Mouse (Mus musculus) yolk sac, embryonic 10.5 days (tissue): ENCODE results near the gene Cfap61.

Source experiments
- DNase-seq: peaks from one replicate; pipeline ENCODE4 v3.0.0-alpha.2; 2017; ENCODE audit warnings: low spot score

Gene Cfap61

DNA sequence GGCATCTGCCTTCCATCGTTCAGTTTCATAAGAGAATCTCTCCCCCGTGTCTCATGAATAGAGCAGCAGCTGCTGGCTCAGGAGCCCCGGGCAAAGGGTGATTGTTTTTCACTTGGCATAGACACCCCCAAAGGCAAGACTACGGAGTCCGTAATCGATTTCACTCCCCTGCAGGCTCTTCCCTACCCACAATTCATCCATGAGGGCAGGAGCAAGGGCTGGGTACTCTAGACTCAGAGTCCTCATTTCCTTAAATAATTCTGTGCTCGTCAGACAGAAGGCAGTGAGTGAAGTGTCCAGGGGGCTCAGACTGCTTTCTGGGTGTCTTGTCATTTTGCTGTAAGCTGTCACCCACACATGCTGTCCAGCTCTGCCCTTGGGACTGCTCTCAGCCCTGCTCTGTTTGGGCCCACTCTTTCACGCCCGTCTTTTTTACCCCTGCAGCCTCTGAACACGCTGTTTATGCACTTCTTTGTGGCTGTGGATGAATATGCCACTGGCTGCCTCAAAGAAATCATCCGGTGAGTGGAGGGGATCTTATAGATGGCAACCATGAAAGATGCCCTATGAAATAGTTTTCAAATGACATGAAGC lies 15.0 kb downstream of the Cfap61 start:
- no peak for DNase-seq

DNA sequence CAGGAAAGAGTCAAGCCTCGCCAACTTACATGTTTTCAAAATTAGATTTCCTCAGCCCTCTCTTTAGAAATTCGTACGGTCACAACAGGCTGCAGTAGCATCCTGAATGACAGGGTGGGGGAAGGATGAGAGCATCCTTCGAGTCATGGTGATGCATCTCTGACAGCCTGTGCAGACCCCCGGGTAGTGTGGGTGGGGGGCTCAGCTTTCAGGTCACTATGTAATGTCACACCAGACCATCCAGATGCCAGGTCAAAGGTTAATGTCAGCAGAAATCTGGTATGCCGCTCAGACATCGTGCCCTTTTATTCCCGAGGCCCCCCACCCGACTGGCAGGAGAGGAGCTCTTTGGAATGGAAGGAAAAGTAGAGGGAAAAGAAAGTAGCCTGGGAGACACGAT lies 15.7 kb downstream of the Cfap61 start:
- peak; percentile 9 for DNase-seq

GRCm38 (mm10) chr2:145952726-145953125 lies 18.1 kb downstream of the Cfap61 start:
- no peak for DNase-seq

DNA sequence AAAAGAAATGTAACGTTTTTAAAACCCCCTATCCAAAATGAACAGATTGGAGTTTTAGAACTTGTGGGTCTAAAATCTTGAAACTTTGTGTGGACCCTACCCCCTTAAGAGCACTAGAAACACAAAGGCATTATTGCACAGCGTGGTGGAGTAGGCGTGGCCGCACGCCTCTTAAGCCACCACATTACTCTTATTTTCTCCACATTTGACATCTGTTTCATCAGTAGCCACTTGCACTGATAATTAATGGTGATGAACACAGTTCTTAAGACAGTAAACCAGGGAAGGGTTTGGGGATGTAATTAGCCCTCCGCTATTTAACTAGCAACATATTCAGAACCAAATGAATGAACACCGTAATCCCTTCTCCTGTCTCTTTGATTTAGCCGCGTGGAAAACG lies 21.3 kb downstream of the Cfap61 start:
- DNase-seq = no peak

- DNase-seq = no peak
Measured at GRCm38 (mm10) chr2:145956318-145956717, 21.7 kb downstream of the Cfap61 start.

GRCm38 (mm10) chr2:145957450-145957849 lies 22.9 kb downstream of the Cfap61 start:
- no peak for DNase-seq

DNA sequence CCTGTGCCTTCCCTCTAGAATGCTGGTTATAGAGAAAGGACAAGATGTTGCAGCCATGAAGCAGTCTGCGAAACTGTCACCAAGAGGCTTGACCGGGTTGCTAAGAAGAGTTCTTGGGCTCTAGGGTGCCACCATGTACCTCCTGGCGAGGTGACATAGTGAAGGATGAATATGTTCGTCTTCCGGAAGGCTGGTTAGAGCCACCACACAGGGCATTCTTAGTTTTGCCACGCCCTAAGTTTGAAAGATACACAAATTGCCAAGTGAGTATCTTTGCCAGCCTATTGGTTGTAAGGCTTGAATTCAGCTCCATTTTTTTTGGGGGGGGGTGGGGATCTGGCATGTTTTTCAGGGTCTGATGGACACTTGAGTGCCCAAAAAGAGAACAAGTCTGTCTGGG lies 23.5 kb downstream of the Cfap61 start:
- DNase-seq = no peak

DNA sequence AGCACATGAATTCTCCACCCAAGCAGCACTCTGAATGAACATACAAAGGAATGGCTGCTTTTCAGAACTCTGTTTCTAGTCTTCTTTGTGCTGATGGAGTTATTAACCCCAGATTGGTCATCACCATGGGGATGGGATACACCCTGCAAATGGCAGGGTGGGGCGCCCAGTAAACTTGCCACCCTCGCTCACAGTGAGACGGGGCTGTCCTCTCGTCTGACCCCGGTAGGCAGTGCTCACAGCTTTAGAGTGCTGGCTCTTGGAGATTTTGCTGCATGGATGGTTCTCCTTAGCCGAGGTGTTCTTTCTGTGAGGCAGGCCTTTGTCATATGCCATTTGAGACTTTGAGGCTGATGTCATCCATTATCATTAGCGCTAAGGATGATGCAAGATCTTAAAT lies 24.0 kb downstream of the Cfap61 start:
- no peak for DNase-seq

GRCm38 (mm10) chr2:145961861-145962260 lies 27.3 kb downstream of the Cfap61 start:
- no peak for DNase-seq

DNA sequence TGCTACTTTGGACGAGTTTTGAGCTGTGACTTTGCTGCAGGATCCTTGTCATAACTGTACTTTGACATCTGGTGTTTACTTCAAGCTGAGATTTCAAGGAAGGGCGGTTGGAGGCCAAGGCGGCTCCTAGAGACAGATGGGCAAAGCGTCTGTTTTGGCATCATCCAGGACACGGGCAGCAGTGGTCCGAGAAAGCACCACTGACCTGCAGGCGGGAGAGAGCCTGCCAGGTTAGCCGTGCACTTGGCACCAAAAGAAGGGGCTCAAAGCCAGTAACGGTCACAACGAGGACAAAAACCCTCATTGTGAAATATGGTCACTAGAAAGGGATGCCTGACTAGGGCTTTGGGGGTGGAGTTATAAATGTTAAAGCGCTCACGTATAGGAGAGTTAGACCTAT lies 36.2 kb downstream of the Cfap61 start:
- DNase-seq = no peak

- DNase-seq = no peak
Measured at GRCm38 (mm10) chr2:145971237-145972010, 36.8 kb downstream of the Cfap61 start.

- DNase-seq = no peak
Measured at GRCm38 (mm10) chr2:145972571-145972970, 38.0 kb downstream of the Cfap61 start.

DNA sequence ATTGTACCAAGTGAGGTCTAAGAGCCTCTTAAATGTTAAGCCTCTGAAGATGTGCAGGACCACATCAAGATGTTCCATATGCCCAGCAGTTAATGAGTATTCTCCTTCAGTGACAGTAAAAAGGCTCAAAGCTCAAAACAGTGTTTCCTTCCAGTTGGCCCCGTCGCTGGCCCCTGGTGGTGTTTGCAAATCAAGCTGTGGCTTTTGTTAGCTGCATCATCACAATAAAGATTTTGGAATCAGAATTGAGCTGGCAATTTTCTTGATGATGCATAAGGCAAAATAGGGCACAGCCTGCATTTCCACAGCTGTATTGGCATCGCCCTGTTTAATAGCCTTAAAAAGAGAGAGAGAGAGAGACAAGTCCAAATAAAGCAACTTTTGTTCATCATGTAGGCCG lies 45.0 kb downstream of the Cfap61 start:
- DNase-seq = no peak

- DNase-seq = no peak
Measured at GRCm38 (mm10) chr2:145980881-145981280, 46.3 kb downstream of the Cfap61 start.

- DNase-seq = no peak
Measured at GRCm38 (mm10) chr2:145981699-145982112, 47.1 kb downstream of the Cfap61 start.

- DNase-seq = no peak
Measured at GRCm38 (mm10) chr2:145982317-145983045, 47.9 kb downstream of the Cfap61 start.

GRCm38 (mm10) chr2:145987757-145988156 lies 53.2 kb downstream of the Cfap61 start:
- no peak for DNase-seq

- no peak for DNase-seq
Measured at GRCm38 (mm10) chr2:145990446-145990845, 55.9 kb downstream of the Cfap61 start.

GRCm38 (mm10) chr2:145996472-145996871 lies 61.9 kb downstream of the Cfap61 start:
- no peak for DNase-seq

DNA sequence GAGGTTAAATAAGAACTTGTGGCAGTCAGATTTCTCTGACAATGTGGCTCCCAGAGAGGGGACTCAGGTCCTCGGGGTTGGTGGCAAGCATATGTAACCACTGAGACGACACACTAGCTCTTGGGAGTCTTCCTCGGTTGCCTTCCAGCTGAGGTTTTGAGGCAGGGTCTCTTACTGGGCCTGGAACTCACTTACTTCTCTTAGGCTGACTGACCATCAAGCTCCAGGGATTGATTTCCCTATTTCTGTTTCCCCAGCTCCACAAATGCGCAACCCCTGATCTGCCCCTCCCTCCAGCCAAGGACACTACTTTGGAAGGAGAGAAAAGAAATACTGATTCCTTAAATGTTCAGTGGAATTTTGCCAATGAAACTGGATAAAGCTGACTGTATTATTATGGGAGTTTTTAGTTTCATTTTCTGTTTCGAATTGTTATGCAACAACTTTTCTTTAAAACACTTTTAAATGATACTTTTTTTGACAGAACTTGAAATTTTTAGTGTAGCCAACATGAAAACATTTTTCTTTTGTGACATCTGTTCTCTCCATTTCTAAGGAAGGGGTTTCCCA lies 63.5 kb downstream of the Cfap61 start:
- no peak for DNase-seq

DNA sequence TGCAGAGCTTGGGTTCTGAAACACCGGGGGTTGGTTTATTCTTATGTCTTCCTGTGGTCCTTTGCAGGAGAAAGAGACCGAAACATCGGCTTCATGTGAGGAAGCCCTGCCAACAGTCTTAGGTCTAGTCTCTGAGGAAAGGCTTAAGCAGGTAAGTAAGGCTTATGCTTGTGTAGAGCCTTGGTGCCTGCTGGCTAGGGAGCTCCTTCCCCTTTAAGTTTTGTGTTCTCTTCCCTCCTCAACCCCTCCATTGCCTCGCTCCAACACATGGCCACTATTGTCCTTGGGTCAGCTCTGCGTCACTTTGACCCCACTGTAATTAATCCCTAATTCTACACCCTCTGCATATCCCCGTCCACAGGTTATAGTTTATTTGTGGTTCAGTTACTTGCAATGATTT lies 74.2 kb downstream of the Cfap61 start:
- DNase-seq = no peak

DNA sequence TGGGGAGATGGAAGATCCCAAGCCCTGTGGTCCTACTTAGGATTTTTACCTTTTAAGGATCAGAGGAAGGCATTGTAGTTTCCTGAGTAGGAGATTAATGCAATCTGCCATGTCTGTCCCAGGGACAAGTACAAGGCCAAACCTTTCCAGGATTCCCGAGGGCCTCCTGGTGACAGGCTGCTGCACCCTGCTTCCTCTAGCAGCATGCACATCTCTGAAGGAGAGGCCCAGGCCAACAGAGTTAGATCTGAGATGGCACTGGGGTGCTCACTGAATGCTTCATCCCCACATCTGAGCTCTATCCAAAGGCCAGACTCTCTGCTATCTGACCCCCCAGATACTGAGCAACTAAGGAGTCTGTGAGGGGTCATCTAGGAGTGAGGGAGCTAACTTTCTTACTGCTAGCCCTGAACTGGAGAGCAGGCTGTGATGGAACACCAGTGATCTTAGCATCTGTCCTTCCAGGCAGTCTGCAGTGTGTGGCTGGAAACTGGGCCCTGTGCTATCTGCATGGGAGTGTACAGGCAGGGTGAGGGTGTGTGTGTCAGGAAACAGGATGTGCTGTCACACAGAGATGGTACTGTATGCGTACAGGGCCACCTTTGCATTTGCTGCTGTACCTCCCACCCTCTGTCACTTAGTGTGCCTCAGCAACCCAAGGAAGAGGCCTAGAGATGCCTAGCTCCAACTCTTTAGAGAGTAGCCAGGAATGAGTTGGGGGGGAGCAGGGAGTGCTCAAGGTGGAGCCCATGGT lies 75.2 kb downstream of the Cfap61 start:
- DNase-seq = no peak
